Mouse (Mus musculus) myocyte (in vitro differentiated cells): ENCODE data around the gene Stil. TPM values are rescaled to one million over a fixed set of nuclear protein-coding genes. Genes with fewer than 3 reads are reported as not detected.

Experiments
- H3K27me3 ChIP-seq: one replicate; pipeline ENCODE4 v1.6.1; 2011; ENCODE audit not compliant: control insufficient read depth, insufficient read depth, insufficient read length
- H3K36me3 ChIP-seq: one replicate; pipeline ENCODE4 v1.6.1; 2011; ENCODE audit not compliant: control insufficient read depth, insufficient read depth
- H3K4me2 ChIP-seq: one replicate; pipeline ENCODE4 v1.6.1; 2011; ENCODE audit warnings: low read depth, control low read depth
- H3K4me3 ChIP-seq: one replicate; pipeline ENCODE4 v1.5.1; 2011; ENCODE audit warnings: mild to moderate bottlenecking, control low read depth, moderate library complexity
- H3K79me2 ChIP-seq: one replicate; pipeline ENCODE4 v1.6.1; 2011; ENCODE audit not compliant: control insufficient read depth, insufficient read depth
- H3ac ChIP-seq: one replicate; pipeline ENCODE4 v1.6.1; 2011; ENCODE audit not compliant: control insufficient read depth, insufficient read length
- CEBPB ChIP-seq: IDR thresholded peaks from 2 replicates; pipeline ENCODE4 v1.6.1; 2011; ENCODE audit warnings: mild to moderate bottlenecking, moderate library complexity; ENCODE audit not compliant: poor library complexity, insufficient read depth, severe bottlenecking
- E2F4 ChIP-seq: IDR thresholded peaks from one replicate; pipeline ENCODE4 v1.6.1; 2011; ENCODE audit warnings: mild to moderate bottlenecking, control low read depth, moderate library complexity; ENCODE audit not compliant: insufficient read depth
- MAX ChIP-seq: IDR thresholded peaks from one replicate; pipeline ENCODE4 v1.6.1; 2011; ENCODE audit warnings: low read depth, mild to moderate bottlenecking, control low read depth
- MYOD1 ChIP-seq, 3 experiments: IDR thresholded peaks; one replicate each; pipeline ENCODE4 v1.6.1; 2011; ENCODE audit warnings: control low read depth in 2 of 3, low read depth in 2 of 3, mild to moderate bottlenecking in 2 of 3, moderate library complexity in 1 of 3; ENCODE audit not compliant: insufficient read length in 2 of 3, control insufficient read depth in 1 of 3
- MYOG ChIP-seq, 3 experiments: IDR thresholded peaks; one replicate each; pipeline ENCODE4 v1.6.1; 2011; ENCODE audit warnings: control low read depth in 2 of 3, low read depth in 2 of 3, mild to moderate bottlenecking in 2 of 3; ENCODE audit not compliant: insufficient read length in 2 of 3, control insufficient read depth in 1 of 3, insufficient read depth in 1 of 3
- POLR2A ChIP-seq: IDR thresholded peaks from one replicate; pipeline ENCODE4 v1.6.1; 2011; ENCODE audit warnings: low read depth, mild to moderate bottlenecking, control low read depth, moderate library complexity; ENCODE audit not compliant: insufficient read length
- POLR2AphosphoS2 ChIP-seq: IDR thresholded peaks from one replicate; pipeline ENCODE4 v1.6.1; 2011; ENCODE audit warnings: low read depth, control low read depth; ENCODE audit not compliant: insufficient read length
- REST ChIP-seq: IDR thresholded peaks from one replicate; pipeline ENCODE4 v1.6.1; 2011; ENCODE audit warnings: mild to moderate bottlenecking, control low read depth, moderate library complexity; ENCODE audit not compliant: insufficient read depth, insufficient read length
- SRF ChIP-seq: IDR thresholded peaks from one replicate; pipeline ENCODE4 v1.6.1; 2011; ENCODE audit warnings: low read depth; ENCODE audit not compliant: control insufficient read depth, insufficient read length
- TCF12 ChIP-seq: IDR thresholded peaks from one replicate; pipeline ENCODE4 v1.6.1; 2011; ENCODE audit warnings: mild to moderate bottlenecking, control low read depth; ENCODE audit not compliant: poor library complexity, insufficient read depth, severe bottlenecking
- TCF3 ChIP-seq: IDR thresholded peaks from one replicate; pipeline ENCODE4 v1.6.1; 2011; ENCODE audit warnings: low read depth, control low read depth; ENCODE audit not compliant: insufficient read length
- USF1 ChIP-seq: IDR thresholded peaks from one replicate; pipeline ENCODE4 v1.6.1; 2011; ENCODE audit warnings: low read depth, mild to moderate bottlenecking, control low read depth, moderate library complexity
- polyA plus RNA-seq: library from polyadenylated mRNA; unstranded; fragments of >200 nt; fragmentation: generic; extraction: Trizol; gene quantifications from one replicate; pipeline ENCODE4 v1.2.1, GENCODE M21; 2012; ENCODE audit warnings: missing spikeins

The Stil gene
- polyA plus RNA-seq: 1.6 TPM

GRCm38 (mm10) chr4:114999773-115000428 lies at the start of gene Stil:
Gene Stil, plus strand, starts transcription at chr4:115000159.
- Histone ChIP-seq H3K27me3 (no peaks in the 10 kb centered on the region), H3ac (no peak within 1 kb of the TSS), H3K36me3 (peaks cover 4% of the 10 kb centered on the region), H3K79me2 (peaks cover 31% of the 10 kb centered on the region), H3K4me2 (peak within 1 kb of the TSS; percentile 90), H3K4me3 (peak within 1 kb of the TSS; percentile 54)
- TF ChIP-seq E2F4: peak; percentile 93
- TF ChIP-seq MYOD1 (IDR thresholded peaks at IDR 0.05; ENCODE audit: control insufficient read depth in 1 of 3, insufficient read length in 2 of 3, low read depth in 2 of 3): no peak
- TF ChIP-seq MYOG (IDR thresholded peaks at IDR 0.05; ENCODE audit: control insufficient read depth in 1 of 3, insufficient read depth in 1 of 3, insufficient read length in 2 of 3, low read depth in 2 of 3): no peak
- no peak for TF ChIP-seq MAX
- TF ChIP-seq TCF3: no peak
- no peak for TF ChIP-seq CEBPB
- TF ChIP-seq USF1: no peak
- TF ChIP-seq POLR2AphosphoS2: peak; percentile 87
- peak; percentile 66 for TF ChIP-seq POLR2A
- peak; percentile 93 for TF ChIP-seq SRF
- no peak for TF ChIP-seq REST

GRCm38 (mm10) chr4:114953172-114953571 lies 46.8 kb upstream of the Stil start:
- TF ChIP-seq POLR2AphosphoS2: no peak
- no peak for TF ChIP-seq E2F4
- TF ChIP-seq REST: no peak
- TF ChIP-seq MAX: no peak
- no peak for TF ChIP-seq SRF
- TF ChIP-seq POLR2A: no peak
- no peak for TF ChIP-seq CEBPB
- no peak for TF ChIP-seq MYOD1 (IDR thresholded peaks at IDR 0.05; ENCODE audit: control insufficient read depth in 1 of 3, insufficient read length in 2 of 3, low read depth in 2 of 3)
- TF ChIP-seq MYOG (IDR thresholded peaks at IDR 0.05; ENCODE audit: control insufficient read depth in 1 of 3, insufficient read depth in 1 of 3, insufficient read length in 2 of 3, low read depth in 2 of 3): no peak
- TF ChIP-seq USF1: no peak
- TF ChIP-seq TCF12: no peak
- no peak for TF ChIP-seq TCF3

DNA sequence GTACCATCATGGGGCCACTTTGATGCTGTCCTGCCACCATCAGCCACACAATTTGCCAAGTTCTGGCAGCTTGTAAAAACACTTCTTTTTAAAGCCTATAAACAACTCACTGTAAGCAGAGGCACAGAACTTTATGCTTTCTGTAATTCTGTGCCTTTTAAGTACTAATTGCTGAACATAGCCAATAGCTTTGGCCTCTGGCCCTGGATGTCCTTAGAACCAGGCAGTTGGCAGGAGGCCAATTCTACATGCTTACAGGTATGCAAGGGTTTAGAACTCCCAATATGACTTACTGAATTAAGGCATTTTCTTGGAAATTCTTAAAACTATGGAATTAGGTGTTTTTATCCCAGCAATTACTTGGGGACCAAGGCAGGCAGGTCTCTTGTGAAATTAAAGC lies 42.6 kb upstream of the Stil start:
- Histone ChIP-seq H3K36me3 (peaks cover 5% of the 10 kb centered on the region), H3K79me2 (no peaks in the 10 kb centered on the region), H3K4me3 (no peak overlapping the region), H3K27me3 (no peaks in the 10 kb centered on the region), H3ac (no peak overlapping the region), H3K4me2 (no peak overlapping the region)
- no peak for TF ChIP-seq POLR2A
- TF ChIP-seq POLR2AphosphoS2: no peak

More at GRCm38 (mm10) chr4:114953172-114953571, 46.8 kb upstream of the Stil start:
- H3K27me3 ChIP-seq: peaks cover 5% of the 10 kb centered on the region
- H3K4me2 ChIP-seq: no peak overlapping the region
- no peaks in the 10 kb centered on the region for H3K79me2 ChIP-seq
- no peak overlapping the region for H3K4me3 ChIP-seq
- no peaks in the 10 kb centered on the region for H3K36me3 ChIP-seq
- H3ac ChIP-seq: no peak overlapping the region

GRCm38 (mm10) chr4:114958231-114958630 lies 41.7 kb upstream of the Stil start:
- H3K27me3 ChIP-seq: no peaks in the 10 kb centered on the region

DNA sequence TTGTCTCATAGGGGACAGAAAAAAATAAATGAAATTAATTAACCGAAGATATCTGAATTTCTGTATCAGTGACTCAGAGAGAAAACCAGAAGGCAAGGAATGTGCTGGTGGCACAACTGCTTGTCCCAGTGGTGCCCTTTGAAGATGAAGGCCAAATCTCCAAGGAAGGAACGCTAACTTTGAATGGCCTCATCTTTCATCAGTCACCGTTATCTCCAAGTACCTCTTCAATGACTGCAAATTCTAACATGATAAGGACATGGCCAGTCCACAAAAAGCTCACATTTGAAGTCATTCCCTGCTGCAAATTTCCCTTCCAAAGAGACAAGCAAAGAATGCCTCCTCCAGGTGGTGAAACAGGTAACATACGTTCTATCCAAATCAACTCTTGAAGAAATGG lies 41.2 kb upstream of the Stil start:
- peaks cover 12% of the 10 kb centered on the region for H3K36me3 ChIP-seq
- H3K4me2 ChIP-seq: peak overlapping the region; percentile 16
- no peaks in the 10 kb centered on the region for H3K79me2 ChIP-seq
- TF ChIP-seq SRF (no peak), POLR2A (no peak), TCF12 (no peak), TCF3 (no peak), REST (no peak), E2F4 (no peak), MAX (no peak), MYOG (IDR thresholded peaks at IDR 0.05; ENCODE audit: control insufficient read depth in 1 of 3, insufficient read depth in 1 of 3, insufficient read length in 2 of 3, low read depth in 2 of 3) (no peak)
- H3K27me3 ChIP-seq: no peaks in the 10 kb centered on the region
- no peak overlapping the region for H3ac ChIP-seq
- no peak overlapping the region for H3K4me3 ChIP-seq

More at GRCm38 (mm10) chr4:114958231-114958630, 41.7 kb upstream of the Stil start:
- Histone ChIP-seq H3K79me2 (no peaks in the 10 kb centered on the region), H3K4me3 (no peak overlapping the region), H3K4me2 (peak overlapping the region; percentile 16), H3ac (no peak overlapping the region), H3K36me3 (peaks cover 12% of the 10 kb centered on the region)
- TF ChIP-seq USF1 (no peak), MYOG (IDR thresholded peaks at IDR 0.05; ENCODE audit: control insufficient read depth in 1 of 3, insufficient read depth in 1 of 3, insufficient read length in 2 of 3, low read depth in 2 of 3) (no peak), MYOD1 (IDR thresholded peaks at IDR 0.05; ENCODE audit: control insufficient read depth in 1 of 3, insufficient read length in 2 of 3, low read depth in 2 of 3) (no peak), CEBPB (no peak), MAX (no peak), REST (no peak), POLR2A (no peak), POLR2AphosphoS2 (no peak), E2F4 (no peak), TCF12 (no peak), TCF3 (no peak), SRF (no peak)
